Mouse (Mus musculus): ENCODE measurements around the gene Spen.

The Spen gene

DNA sequence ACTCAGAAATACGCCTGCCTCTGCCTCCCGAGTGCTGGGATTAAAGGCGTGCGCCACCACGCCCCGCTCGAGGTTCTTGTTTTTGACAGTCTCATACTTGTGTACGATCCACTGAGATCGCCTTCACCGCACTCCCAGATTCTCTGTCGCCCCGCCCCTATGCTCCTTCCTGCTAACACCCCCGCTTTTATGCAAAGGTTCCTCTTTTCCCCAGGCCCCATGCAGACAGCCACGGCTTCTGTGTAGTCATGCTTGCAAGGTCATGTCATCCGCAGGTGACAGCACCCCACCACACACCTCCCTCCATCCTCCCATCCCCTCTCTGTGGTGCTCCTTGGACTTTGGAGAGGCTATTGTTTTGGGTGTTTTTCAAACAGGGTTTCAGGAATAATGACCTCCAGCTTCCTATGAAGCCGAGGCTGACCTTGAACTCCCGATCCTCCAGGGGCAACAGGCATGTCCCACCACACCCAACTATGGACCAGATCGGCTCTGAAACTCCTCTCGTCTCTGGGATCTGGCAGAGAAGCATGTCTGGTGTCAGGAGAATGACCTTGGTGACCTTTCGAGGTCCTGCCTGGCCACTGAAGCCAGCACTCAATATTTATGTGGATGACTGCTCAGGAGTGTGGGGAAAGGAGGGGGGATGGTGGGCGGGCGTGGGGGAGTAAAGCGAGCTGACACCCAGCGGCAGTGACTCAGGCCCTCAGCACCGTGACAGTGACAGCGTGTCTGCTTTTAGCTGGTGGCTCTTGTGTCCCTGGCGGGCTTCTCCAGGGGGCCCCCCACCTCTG is 118.8 kb downstream of the Spen start:
- CTCF ChIA-PET: interaction anchor here in 3 of 4 experiments (0.6 to 3.6 kb wide), 8 partner anchors 8 to 272 kb away, joined by 3 to 21 read pairs (median 11); partner anchors contain the start of gene Fbxo42 (in 1 of the 3)
- POLR2A ChIA-PET: interaction anchor here in 3 of 4 experiments (0.6 to 11.8 kb wide), 24 partner anchors 9 to 374 kb away, joined by 3 to 342 read pairs (median 4); partner anchors contain the start of gene Casp9 (in 1 of the 3)

Measured in embryonic stem cell, embryonic (primary cell).